ENCODE assay signal across 9 mouse cellular contexts in genomic region chr8:104061989-104062820, GRCm38 (mm10). TPM values are rescaled to one million over a fixed set of nuclear protein-coding genes. Genes with fewer than 3 reads are reported as not detected.
A peak's percentile ranks its signal among the peaks of the same experiment; 100 is the strongest.
DNase-seq lines count a peak whose midpoint lies in the region; ATAC-seq lines count a peak whose summit lies in the region.
"Had no signal": no experiment of that assay in that cellular context is flagged by ENCODE, and none has a peak within 500 bp of the region (broad histone marks: within the 10 kb centered on the region; RNA-seq: fewer than 3 reads in every experiment).

No protein-coding gene starts in this region.

- 47% methylated on average over 15 of the region's 15 CpGs for WGBS in kidney, embryonic 16.5 days
- WGBS in embryonic facial prominence, embryonic 15.5 days: 60% methylated on average over 15 of the region's 15 CpGs
- WGBS in intestine, embryonic 14.5 days: 52% methylated on average over 15 of the region's 15 CpGs
- WGBS in neural tube, embryonic 15.5 days: 33% methylated on average over 15 of the region's 15 CpGs

- peak; percentile 79 for ATAC-seq in kidney, embryonic 16.5 days (ENCODE audit: low FRiP score, low TSS enrichment)
- peak; percentile 45; the same call in 1 of the 2 replicates for ATAC-seq in embryonic facial prominence, embryonic 15.5 days (ENCODE audit: insufficient number of reproducible peaks, low FRiP score, low TSS enrichment, low read depth)
- peak; percentile 45 for ATAC-seq in intestine, embryonic 14.5 days (replicated peaks; ENCODE audit: low FRiP score, low TSS enrichment, low read depth)
- ATAC-seq in neural tube, embryonic 15.5 days (ENCODE audit: low FRiP score): peak; percentile 27; the same call in 1 of the 2 replicates

- no peak for DNase-seq in kidney, postnatal 36 days
- peak; percentile 70 for DNase-seq in intestine, embryonic 14.5 days (ENCODE audit: low spot score)
- no peak for DNase-seq in layer of hippocampus, adult 11-12 months (ENCODE audit: low spot score)
- no peak for DNase-seq in thymus, postnatal 4 days
- no peak for DNase-seq in heart, adult 18-20 months
- DNase-seq: adrenal gland, postnatal 14 days had no signal

- no peak overlapping the region for H3K4me3 ChIP-seq in kidney, embryonic 16.5 days (ENCODE audit: low read length)
- H3K4me3 ChIP-seq in embryonic facial prominence, embryonic 15.5 days (replicated peaks): no peak overlapping the region
- H3K4me3 ChIP-seq in intestine, embryonic 14.5 days (ENCODE audit: low read depth, low read length): no peak overlapping the region
- H3K4me3 ChIP-seq in neural tube, embryonic 15.5 days (replicated peaks): no peak overlapping the region

- no peaks in the 10 kb centered on the region for H3K9me3 ChIP-seq in kidney, embryonic 16.5 days (ENCODE audit: low read length)
- no peaks in the 10 kb centered on the region for H3K9me3 ChIP-seq in embryonic facial prominence, embryonic 15.5 days (replicated peaks)
- no peaks in the 10 kb centered on the region for H3K9me3 ChIP-seq in intestine, embryonic 14.5 days (ENCODE audit: control insufficient read depth, low read length)
- H3K9me3 ChIP-seq in neural tube, embryonic 15.5 days (replicated peaks): no peaks in the 10 kb centered on the region

- H3K4me2 ChIP-seq in kidney, embryonic 16.5 days (replicated peaks; ENCODE audit: low read depth, low read length): no peak overlapping the region
- no peak overlapping the region for H3K4me2 ChIP-seq in embryonic facial prominence, embryonic 15.5 days (replicated peaks)
- no peak overlapping the region for H3K4me2 ChIP-seq in intestine, embryonic 14.5 days (ENCODE audit: low read length)
- H3K4me2 ChIP-seq in neural tube, embryonic 15.5 days: peak overlapping the region; percentile 19; the same call in 1 of the 2 replicates

- peaks cover 11% of the 10 kb centered on the region for H3K4me1 ChIP-seq in kidney, embryonic 16.5 days (ENCODE audit: insufficient read depth, low read length)
- peaks cover 11% of the 10 kb centered on the region for H3K4me1 ChIP-seq in embryonic facial prominence, embryonic 15.5 days
- peaks cover 24% of the 10 kb centered on the region for H3K4me1 ChIP-seq in intestine, embryonic 14.5 days (replicated peaks; ENCODE audit: control insufficient read depth, insufficient read depth, low read length)
- H3K4me1 ChIP-seq in neural tube, embryonic 15.5 days: peaks cover 13% of the 10 kb centered on the region

- H3K9ac ChIP-seq in kidney, embryonic 16.5 days (replicated peaks; ENCODE audit: low read length): no peak overlapping the region
- no peak overlapping the region for H3K9ac ChIP-seq in embryonic facial prominence, embryonic 15.5 days
- H3K9ac ChIP-seq in intestine, embryonic 14.5 days (ENCODE audit: low read length): no peak overlapping the region
- no peak overlapping the region for H3K9ac ChIP-seq in neural tube, embryonic 15.5 days (replicated peaks)

- no peaks in the 10 kb centered on the region for H3K27me3 ChIP-seq in kidney, embryonic 16.5 days (ENCODE audit: insufficient read depth, low read length)
- H3K27me3 ChIP-seq in embryonic facial prominence, embryonic 15.5 days: no peaks in the 10 kb centered on the region
- H3K27me3 ChIP-seq in intestine, embryonic 14.5 days (replicated peaks; ENCODE audit: control insufficient read depth, insufficient read depth, low read length): no peaks in the 10 kb centered on the region
- no peaks in the 10 kb centered on the region for H3K27me3 ChIP-seq in neural tube, embryonic 15.5 days (replicated peaks)

- H3K27ac ChIP-seq in kidney, embryonic 16.5 days (ENCODE audit: low read length): no peak overlapping the region
- H3K27ac ChIP-seq in embryonic facial prominence, embryonic 15.5 days (replicated peaks): no peak overlapping the region
- H3K27ac ChIP-seq in intestine, embryonic 14.5 days (ENCODE audit: low read depth): peak overlapping the region; percentile 70
- H3K27ac ChIP-seq in neural tube, embryonic 15.5 days (replicated peaks): peak overlapping the region; percentile 58; the same call in 1 of the 2 replicates

- H3K36me3 ChIP-seq in kidney, embryonic 16.5 days (ENCODE audit: insufficient read depth, low read length): no peaks in the 10 kb centered on the region
- no peaks in the 10 kb centered on the region for H3K36me3 ChIP-seq in embryonic facial prominence, embryonic 15.5 days
- H3K36me3 ChIP-seq in intestine, embryonic 14.5 days (ENCODE audit: control insufficient read depth, insufficient read depth, low read length): no peaks in the 10 kb centered on the region
- no peaks in the 10 kb centered on the region for H3K36me3 ChIP-seq in neural tube, embryonic 15.5 days

RNA-seq across cellular contexts. Expression of gene Cdh5, which starts 39.2 kb away (rescaled TPM):
- 38.1 and 42.2 TPM in 2 replicates for polyA plus RNA-seq in kidney, embryonic 16.5 days (2015; fragmentation: Nextera tagmentation; extraction: Ambion mirVana)
- polyA plus RNA-seq in embryonic facial prominence, embryonic 15.5 days (2015; fragmentation: Nextera tagmentation; extraction: Ambion mirVana): 32.7 and 33.3 TPM in 2 replicates
- polyA plus RNA-seq in intestine, embryonic 14.5 days (2014; fragmentation: Nextera tagmentation; extraction: Ambion mirVana): 26.6 and 28.3 TPM in 2 replicates
- polyA plus RNA-seq in neural tube, embryonic 15.5 days (2015; fragmentation: Nextera tagmentation; extraction: Ambion mirVana): 12.5 and 17.7 TPM in 2 replicates
- 100 to 1,000 TPM in 1 of 2 experiments, 10 to 100 TPM in 1; 97.6 to 104 TPM for total RNA-seq in heart, adult 18-20 months (2021)

Comparison
In these comparisons a context has a peak if more than half of its experiments do, and no peak if none do; other contexts are left out.
1. ATAC-seq: peak in every context shown above with its lines; median percentile 79 in kidney, embryonic 16.5 days; 45 in embryonic facial prominence, embryonic 15.5 days; 45 in intestine, embryonic 14.5 days; 27 in neural tube, embryonic 15.5 days.
2. H3K27ac ChIP-seq: peak in intestine, embryonic 14.5 days (single experiment) and neural tube, embryonic 15.5 days (single experiment); none in kidney, embryonic 16.5 days (single experiment) and embryonic facial prominence, embryonic 15.5 days (single experiment).